Mouse (Mus musculus) testis, postnatal 10 days (tissue): ENCODE measurements around the gene BC017158.

Experiments
- DNase-seq: peaks from one replicate; pipeline ENCODE4 v3.0.0; 2021; ENCODE audit warnings: low spot score

Gene BC017158

DNA sequence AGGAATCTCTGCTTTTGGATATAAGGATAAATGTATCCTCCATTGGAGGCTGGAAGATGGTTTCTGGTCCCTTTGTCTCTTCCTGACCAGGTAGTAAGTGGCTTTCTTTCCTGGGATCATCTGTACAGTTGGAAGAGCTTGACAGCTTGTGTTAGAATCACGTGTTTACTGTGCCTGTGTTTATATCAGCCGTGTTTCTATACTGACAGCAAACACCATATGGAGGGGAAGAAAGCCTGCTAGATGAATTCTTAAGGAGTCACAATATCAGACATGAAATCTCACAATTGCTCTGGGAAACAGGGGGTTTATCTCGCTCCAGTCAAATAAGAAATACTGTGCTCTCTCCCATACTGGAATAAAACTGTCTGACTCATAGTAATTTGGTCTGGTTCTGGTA, 11.2 kb upstream of the BC017158 start:
- no peak for DNase-seq

DNA sequence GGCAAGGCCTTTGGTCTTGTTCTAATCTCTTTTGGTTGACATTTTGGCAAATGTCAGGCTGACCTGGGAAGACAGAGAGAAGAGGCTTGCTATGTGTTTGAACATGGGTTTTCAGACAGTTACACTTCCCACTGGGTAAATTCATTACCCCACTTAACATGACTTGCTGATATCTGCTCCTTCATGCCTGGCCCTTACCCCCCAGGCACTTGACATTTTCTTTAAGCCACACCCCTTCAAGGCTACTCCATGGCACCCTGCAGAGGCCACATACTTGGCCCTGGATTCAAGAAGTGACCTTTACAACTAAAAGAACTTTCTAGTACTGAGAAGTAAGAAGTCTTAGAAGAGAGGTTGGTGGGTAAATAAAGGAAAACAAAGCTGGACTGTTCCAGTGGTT, 9.9 kb upstream of the BC017158 start:
- DNase-seq, result no peak

DNA sequence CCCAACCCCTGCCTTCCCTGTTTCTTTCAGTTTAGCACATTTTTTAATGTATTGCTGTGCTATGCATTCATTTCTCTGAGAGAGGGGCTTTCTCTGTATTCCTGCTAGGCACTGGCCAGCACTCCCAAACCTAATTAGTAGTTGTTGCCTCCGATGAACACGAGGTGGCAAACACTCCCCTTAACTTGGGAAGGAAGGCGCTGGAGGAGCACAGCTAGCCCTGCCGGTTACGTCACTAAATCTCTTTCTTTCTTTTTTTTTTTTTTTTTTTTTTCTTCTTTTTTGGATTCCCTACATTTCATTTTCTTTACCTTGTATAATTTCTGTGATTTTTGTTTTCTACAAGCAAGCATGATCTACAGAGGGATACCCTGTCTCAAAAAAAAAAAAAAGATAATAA, 6.9 kb upstream of the BC017158 start:
- peak; percentile 62 for DNase-seq

DNA sequence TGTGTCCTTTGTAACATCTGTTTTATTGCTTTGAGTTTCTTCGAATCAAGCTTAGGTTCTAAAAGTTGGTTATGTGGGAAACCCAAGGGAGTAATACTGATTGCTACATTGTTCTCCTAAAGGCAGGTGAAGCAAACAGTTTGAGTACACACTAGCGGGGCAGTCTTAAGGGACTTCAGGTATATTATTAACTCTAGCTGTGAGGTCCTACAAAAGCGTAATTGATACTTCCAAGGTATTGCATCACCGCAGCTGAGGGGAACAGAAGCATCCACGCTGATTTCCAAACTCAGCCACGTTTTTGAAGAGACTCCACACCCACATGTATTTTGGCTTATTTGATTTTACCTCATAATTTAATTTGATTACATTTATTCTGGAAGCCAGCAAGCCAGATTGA, 6.2 kb upstream of the BC017158 start:
- DNase-seq, result no peak

DNA sequence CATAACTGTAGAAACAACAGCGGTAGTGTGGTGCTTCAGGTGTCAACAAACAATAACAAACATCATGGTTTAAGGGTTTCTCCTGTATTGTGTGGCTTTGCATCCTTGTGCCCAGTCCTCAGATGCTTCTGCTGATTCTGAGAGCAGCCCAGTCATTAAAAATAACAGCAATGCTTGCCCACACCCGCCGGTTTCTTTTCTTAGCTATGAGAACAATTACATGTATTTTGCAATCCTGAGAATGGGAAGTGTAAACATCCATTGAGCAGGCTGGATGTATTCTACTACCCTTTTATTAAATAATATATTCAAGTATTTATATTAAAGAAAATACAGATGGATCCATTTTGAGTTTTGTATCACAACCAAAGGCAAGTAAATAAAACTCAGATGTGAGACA, 4.2 kb upstream of the BC017158 start:
- DNase-seq, result no peak

DNA sequence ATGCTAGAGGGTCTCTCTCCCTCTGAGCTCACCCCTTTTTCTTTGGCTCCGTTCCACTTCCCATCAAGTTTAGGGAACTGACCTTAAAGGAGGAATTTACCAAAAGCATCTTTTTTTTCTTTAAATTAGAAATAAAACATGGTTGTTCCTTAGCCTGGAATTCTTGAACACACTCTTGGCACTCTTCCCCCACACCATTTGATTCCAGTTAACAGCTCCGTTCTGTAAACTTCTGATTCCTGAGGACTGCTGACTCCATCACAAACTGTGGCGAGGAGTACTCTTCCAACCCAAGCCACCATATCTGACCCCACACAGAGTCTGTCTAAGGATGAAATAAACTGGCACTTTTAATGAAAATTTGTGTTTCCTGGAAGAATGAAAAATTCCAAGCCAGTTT, 3.0 kb upstream of the BC017158 start:
- DNase-seq, result no peak

DNA sequence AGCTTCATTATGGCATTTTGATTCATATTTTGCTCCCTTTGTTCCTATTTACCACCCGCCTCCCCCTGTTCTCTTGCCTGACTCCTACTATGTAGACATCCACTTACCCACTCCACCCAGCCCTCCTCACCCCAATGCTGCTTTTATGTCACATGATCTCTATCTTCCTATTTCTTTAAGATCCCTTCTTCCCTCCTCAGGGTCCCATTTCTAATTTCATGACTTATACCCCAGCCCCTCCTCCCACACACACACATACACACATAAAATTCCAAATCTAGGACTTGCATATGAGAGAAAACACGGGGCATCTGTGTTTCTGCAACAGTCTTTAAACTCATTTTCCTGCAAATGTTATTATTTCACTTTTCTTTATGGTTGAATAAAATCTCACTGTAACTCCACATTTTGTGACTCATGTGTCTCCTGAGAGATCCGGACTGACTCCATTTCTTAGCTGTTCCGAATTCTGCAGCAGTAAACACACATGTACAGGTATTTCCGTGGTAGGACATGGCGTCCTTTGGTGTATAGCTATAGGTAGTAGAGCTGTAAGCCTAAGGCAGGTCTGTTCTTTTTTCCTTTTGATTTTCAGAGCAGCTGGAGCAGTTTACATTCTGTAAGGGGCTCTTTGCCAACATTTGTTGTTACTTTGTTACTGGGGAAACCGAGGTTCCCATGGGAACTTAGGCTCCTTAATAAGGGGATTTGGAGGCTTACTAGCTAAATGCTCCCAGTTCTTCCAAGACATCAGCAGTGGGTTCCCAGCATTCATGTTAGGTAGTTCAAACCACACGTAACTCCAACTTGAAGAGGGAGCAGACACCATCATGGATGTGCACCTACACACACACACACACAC, 742 bp upstream of the BC017158 start:
- DNase-seq, result no peak

DNA sequence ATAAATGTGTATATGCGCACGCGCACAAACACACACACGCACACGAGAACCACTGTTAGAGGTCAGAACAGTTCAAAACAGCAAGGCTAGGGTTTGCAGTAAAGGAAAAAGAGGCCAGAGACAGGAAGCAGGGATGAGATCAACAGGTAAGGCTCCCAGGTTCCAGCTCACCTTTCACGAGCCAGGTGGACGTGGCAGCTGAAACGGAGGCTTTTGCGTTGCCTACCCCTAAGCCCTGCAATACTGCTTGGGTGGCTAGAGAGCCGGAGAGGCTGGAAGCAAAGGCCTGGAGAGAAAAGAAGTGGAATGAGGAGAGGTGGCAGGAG, 716 bp downstream of the BC017158 start:
- DNase-seq, result no peak

DNA sequence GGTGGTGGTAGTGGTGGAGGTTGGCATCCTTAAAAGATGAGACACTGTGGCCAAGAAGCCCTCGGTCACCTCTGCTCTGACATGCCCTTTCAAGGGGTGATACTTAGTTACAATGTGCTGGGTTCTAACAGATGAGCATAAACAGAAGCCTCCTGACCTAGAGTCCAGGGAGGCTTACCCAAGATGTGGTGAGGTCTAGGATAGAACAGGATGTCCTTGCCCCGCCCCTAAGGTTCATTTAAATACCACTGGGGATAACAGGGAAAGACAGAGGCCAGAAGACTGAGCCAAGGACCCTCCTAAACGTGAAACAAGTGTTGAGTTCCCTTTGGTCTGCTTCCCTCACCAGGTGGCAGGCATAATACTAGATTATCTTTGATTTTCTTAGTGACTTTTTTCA, 1.5 kb downstream of the BC017158 start:
- no peak for DNase-seq

DNA sequence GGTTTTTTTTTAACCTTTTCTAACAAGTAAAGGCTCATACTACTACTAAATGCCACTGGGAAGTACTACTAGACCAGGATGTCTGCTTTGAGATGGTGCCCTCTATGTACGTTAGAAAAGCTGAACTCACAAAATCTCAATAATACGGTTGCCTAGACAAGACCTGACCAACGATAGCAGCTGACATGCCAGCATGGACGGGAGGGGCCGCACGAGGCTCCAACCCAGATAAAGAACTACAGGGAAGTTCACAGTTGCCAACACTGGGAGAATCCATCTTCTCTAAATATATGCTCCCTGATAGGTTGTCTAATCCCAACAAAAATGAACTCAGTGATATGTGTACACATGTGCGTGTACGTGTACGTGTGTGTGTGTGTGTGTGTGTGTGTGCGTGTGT, 3.2 kb downstream of the BC017158 start:
- no peak for DNase-seq

DNA sequence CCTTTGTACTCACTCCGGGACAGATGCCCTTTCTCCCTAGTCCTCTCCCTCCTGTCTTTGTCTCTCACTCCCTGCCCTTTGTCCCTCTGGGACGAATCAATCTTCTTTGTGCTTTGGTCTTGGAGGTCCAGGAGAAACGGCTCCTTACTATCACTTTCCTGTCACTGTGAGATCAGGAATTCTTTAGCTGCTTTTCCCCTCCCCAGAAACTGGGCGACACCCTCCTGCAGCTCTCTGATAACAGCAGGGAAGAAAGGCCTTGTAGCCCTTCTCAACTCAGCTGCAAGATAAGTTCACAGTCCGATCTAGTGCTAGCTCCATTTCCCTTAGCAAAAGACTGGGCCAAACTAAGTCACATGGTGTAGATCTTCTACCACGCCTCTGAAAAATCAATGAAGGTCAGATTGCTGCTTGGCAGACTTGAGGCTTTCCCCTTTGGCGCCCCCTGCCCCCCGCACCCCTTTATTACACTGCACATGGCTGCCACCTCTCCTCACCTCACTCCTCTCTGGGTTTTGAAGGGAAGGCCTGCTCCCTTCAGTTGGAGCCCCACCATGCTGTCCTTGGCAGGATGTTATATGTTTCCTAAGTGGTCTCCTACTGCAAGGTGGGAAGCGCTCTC, 8.9 kb downstream of the BC017158 start:
- no peak for DNase-seq

DNA sequence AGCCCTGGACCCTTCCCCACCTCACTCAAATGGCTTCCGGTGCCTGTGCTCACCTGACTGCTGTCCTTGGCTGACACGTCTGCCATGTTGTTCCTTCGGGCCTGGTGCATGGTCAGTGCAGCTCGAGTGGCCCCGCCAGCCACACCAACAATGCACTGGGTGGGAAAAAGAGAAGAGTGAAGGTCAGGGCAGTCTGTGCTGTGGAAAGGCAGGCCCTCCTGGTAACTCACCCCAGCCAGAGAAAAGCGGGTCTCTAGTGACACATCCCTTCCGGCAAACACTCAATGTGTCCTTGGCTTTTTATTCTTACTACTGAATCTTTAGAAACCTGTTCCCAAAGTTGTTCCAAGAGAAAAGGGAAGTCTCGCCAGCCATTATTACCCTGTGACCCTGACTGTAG, 12.9 kb downstream of the BC017158 start:
- peak; percentile 41 for DNase-seq

DNA sequence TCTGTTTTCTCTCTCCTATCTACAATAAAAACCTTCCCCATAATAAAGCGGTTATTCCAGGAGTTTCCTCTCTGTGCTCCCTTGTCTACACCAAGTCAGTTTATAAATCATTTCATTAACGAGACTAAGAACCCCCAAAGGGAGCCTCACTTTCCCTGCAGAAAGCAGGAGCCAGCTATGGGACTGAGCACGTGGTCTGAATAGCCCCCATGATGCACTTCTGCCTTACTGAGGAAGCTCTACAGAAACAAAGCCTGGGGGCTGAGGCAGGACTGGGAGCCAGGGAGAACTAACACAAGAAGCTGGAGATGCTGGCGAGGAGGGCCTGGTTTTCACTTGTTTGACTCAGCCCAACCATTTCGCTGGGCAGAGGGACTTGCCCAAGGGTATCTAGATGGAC, 13.9 kb downstream of the BC017158 start:
- DNase-seq, result no peak

DNA sequence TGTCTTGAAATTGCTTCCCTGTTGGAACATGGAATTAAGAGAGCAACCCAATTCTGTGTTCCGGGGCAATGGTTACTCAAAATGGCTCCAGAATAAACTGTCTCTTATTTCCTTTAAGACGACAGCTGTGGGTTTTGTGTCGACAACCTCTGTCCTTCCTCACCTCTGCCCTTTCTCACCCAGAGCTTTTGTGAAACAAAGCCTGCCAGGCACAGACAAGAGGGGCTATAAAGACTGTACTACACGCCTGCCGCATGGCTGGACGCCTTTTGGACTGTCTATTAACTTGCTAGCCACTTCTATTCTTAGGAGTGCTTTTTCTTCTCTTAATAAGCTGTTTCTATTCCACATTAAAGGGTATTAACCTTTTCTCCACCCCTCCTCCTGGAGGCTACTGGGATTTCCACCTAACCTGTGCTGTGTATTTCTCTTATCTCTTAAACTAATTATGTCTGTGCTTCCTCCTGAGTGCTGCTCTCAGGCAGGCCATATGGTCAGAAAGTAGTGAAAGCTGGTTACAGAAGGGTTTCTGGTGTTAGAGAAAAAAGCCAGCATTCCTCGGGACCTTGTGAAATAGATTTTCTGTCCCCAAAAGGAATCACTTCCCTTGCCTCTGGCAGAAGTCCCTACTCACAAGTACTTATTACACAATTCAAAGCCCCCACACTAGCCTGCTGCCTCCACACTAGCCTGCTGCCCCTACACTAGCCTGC, 15.3 kb downstream of the BC017158 start:
- DNase-seq, result peak; percentile 27

DNA sequence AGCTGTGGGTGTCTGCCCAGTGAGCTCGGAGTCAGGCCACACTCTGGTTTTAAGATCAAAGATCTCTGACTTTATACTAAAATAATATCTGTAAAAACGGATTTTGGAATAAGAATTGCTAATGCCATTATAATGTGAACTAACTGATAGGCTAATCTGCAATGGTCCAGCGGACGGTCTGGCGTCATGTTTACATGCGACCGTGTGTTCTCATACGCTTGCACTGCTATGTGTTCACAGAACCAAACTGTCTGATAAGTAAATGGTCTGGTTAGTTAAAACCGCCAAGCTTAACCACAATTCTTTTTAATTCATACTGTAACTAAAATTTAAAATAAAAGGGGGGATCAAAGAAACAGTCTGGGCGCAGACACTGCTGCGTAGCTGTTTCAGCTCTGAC, 16.2 kb downstream of the BC017158 start:
- DNase-seq, result no peak

DNA sequence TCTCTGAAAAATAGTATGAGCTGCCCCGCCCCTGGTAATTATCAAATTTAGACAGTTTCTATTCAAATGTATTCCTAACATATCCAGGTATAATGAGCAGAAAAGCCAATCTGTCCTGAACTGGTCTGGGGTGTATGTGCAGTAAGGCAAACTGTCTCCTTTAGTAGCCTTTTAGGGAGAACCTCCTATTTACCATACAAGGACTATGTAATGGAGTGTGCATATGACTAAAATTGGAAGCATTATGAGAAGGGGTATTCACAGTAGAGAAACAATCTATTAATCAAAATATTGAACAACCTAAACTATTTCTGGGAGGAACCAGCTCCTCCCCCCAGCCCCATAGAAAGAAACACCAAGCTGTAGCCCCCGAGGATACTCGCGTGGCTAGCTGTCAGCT, 18.2 kb downstream of the BC017158 start:
- DNase-seq, result no peak

DNA sequence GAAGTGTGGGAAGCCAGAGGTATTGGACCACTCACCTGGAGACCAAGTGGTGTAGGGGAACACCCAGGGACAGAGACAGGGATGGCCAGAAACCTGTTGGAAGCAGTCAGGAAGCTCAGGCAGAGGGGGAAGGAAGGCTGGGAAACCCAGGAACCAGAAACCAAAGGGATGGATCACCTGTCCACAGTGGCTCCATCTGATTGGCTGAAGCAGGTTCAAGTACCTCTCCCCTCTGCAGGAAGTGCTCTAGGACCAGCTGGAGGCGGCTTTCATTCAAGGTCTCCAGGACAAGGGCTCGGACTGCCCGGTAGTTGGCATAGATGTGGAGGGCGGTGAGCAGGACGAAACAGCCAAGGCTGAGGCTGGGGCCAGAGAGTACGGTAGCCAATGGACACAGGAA, 21.9 kb downstream of the BC017158 start:
- DNase-seq, result no peak

DNA sequence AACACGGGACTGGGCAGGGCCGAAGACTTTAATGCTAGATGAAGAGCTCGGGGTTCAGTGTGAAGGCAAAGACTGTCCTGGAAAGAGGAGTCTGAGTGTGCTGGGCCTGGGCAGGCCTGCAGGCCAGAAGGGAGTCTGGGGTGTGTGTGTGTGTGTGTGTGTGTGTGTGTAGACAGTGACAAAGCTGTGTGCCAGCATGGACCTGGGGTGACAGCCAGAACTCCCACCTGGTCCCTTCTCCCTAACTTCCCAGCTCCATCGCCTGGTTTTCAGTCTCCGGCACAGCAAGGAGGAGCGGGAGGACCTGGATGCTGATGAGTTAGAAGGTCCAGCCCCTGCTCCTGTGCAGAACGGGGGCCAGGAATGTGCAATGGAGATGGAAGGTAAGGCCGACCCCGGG, 26.5 kb downstream of the BC017158 start:
- no peak for DNase-seq

DNA sequence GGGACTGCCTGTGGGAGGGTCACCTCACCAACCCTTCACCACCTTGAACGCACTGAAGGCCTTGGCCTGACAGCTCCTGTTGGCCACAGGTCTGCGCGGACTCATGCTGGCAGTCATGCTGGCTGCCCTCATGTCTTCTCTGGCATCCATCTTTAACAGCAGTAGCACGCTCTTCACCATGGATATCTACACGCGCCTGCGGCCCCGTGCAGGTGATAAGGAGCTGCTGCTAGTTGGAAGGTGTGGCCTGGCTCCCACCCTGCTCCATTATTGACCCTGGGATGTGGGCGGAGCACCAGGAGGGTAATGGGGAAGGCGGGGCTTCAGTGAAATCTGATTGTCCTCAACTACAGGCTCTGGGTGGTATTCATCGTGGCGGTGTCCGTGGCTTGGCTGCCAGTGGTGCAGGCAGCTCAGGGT, 27.5 kb downstream of the BC017158 start:
- no peak for DNase-seq

DNA sequence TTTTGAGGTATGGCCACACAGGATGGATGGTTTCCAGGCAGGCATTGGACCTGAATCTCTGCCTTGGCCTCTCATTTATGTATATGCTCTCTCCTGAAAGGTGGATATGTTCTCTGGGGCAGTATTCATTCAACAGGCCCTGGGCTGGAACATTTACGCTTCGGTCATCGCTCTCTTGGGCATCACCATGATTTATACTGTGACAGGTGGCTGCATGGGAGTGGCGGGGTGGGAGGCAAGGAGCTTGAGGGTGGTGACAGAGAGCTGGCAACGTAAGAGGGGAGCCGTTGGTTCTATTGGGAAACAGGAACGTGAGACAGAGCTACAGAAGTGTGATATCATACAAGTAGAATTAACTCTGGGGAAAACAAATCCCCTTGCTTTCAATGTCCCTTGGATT, 30.2 kb downstream of the BC017158 start:
- DNase-seq, result no peak

DNA sequence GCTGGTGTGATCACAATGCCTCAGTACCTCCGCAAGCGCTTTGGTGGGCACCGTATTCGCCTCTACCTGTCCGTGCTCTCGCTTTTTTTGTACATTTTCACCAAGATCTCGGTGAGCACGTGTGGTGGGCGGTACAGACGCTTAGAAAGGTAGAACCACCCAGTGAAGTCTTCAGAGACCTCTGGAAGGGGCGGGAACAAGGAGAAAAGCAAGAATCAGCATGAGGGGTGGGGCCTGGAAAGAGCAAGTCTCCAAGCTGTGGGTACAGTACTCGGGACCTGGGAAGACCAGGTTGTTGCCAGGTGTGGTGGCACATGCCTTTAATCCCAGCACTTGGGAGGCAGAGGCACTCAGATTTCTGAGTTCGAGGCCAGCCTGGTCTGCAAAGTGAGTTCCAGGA, 30.6 kb downstream of the BC017158 start:
- DNase-seq, result no peak

DNA sequence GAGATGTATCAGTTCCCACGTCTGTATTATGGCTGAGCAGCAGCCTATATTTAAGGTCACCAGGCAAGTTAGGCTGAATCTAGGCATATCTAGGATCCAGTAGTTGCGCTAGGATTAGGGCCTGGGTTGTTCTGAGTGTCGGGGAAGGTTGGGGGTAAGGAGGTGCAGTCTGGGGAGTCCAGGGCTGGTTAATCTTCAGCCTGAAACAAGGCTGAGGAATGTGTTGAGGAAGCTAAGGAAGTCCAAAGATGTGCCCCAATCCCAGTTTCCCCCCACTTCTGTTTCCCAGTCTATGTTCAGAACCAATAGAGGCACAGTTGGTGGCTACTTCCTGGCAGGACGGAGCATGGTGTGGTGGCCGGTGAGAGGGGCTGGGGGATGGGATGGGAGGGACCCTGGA, 31.9 kb downstream of the BC017158 start:
- no peak for DNase-seq

DNA sequence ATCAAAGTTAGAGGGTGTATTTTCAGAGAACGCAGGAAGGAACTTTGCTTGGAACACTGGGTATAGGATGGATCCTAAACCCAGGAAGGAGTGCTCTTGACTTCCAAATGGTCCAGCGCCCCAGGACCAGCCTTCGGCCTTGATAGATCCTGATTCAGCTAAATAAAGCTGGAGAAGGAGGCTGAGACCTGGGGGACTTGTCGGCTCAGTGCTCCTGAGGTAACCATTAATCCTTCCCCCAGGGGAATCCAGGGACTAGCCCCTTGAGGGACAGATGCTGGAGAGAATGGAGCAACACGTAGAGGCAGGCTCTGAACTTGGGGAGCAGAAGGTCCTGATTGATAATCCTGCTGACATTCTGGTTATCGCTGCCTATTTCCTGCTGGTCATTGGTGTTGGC, 32.6 kb downstream of the BC017158 start, which contains the start of gene Slc5a2:
TSS of gene Slc5a2 (plus strand) at position 247 of the 400 bp plus-strand sequence.
- DNase-seq, result no peak
